Mouse (Mus musculus) right cerebral cortex, postnatal 4 days (tissue): Measurements from ENCODE around the gene H2-Ke6.
"Not testable (repeated sequence)": the region's sequence is repeated elsewhere in the genome, so short reads cannot be mapped to it uniquely, and the experiment has no call there.

ENCODE experiments used
- DNase-seq: peaks from one replicate; pipeline ENCODE4 v3.0.0-alpha.2; 2022

H2-Ke6 gene

GRCm38 (mm10) chr17:34029150-34029889 is 1.5 kb upstream of the H2-Ke6 start:
- no peak for DNase-seq

- DNase-seq, result no peak
Observed at GRCm38 (mm10) chr17:34028501-34029149, 765 bp upstream of the H2-Ke6 start.

GRCm38 (mm10) chr17:34026917-34027655 is 774 bp downstream of the H2-Ke6 start:
- DNase-seq, result peak; percentile 21

GRCm38 (mm10) chr17:34026221-34026620 is 1.6 kb downstream of the H2-Ke6 start:
- DNase-seq, result no peak

GRCm38 (mm10) chr17:34025756-34026151 is 2.1 kb downstream of the H2-Ke6 start:
- DNase-seq, result peak; percentile 37

- peak; percentile 49 for DNase-seq
Observed at GRCm38 (mm10) chr17:34024861-34025755, 2.8 kb downstream of the H2-Ke6 start.

- DNase-seq, result peak; percentile 88
Observed at GRCm38 (mm10) chr17:34024317-34024821, 3.5 kb downstream of the H2-Ke6 start, which contains the start of gene Ring1. Ring1 (minus strand) TSS chr17:34024680.

- no peak for DNase-seq
Observed at GRCm38 (mm10) chr17:34023678-34024077, 4.2 kb downstream of the H2-Ke6 start.

GRCm38 (mm10) chr17:34022987-34023386 is 4.9 kb downstream of the H2-Ke6 start:
- no peak for DNase-seq

GRCm38 (mm10) chr17:34022414-34022783 is 5.5 kb downstream of the H2-Ke6 start:
- DNase-seq, result no peak

GRCm38 (mm10) chr17:34021539-34022413 is 6.1 kb downstream of the H2-Ke6 start:
- no peak for DNase-seq

GRCm38 (mm10) chr17:34013436-34013835 is 14.4 kb downstream of the H2-Ke6 start:
- no peak for DNase-seq

GRCm38 (mm10) chr17:34010156-34010555 is 17.7 kb downstream of the H2-Ke6 start:
- no peak for DNase-seq

- no peak for DNase-seq
Observed at GRCm38 (mm10) chr17:34006570-34006969, 21.3 kb downstream of the H2-Ke6 start.

- peak; percentile 59 for DNase-seq
Observed at GRCm38 (mm10) chr17:34003426-34003825, 24.4 kb downstream of the H2-Ke6 start.

- DNase-seq, result not testable (repeated sequence)
Observed at GRCm38 (mm10) chr17:34000796-34001195, 27.1 kb downstream of the H2-Ke6 start.

GRCm38 (mm10) chr17:34000150-34000537 is 27.7 kb downstream of the H2-Ke6 start, which contains the start of gene H2-K1:
H2-K1 (minus strand) TSS chr17:34000347.
- peak; percentile 54 for DNase-seq

GRCm38 (mm10) chr17:33999341-34000149 is 28.3 kb downstream of the H2-Ke6 start:
- peak; percentile 14 for DNase-seq

- DNase-seq, result not testable (repeated sequence)
Observed at GRCm38 (mm10) chr17:33998697-33999096, 29.2 kb downstream of the H2-Ke6 start.

GRCm38 (mm10) chr17:33997025-33997424 is 30.8 kb downstream of the H2-Ke6 start:
- DNase-seq, result not testable (repeated sequence)
